Mouse (Mus musculus) brown adipose tissue, adult 24 weeks (tissue): ENCODE measurements around the gene Mff. TPM values are rescaled to one million over a fixed set of nuclear protein-coding genes. Genes with fewer than 3 reads are reported as not detected.
A peak's percentile ranks its signal among the peaks of the same experiment; 100 is the strongest.

Experiments
- H3K27ac ChIP-seq: fragments of 200-500 bp; replicated peaks from 2 replicates; pipeline ENCODE4 v1.5.1; 2012; ENCODE audit warnings: low read depth, mild to moderate bottlenecking, low read length
- H3K4me1 ChIP-seq: fragments of 200-500 bp; 2 replicates; pipeline ENCODE4 v1.6.1; 2012; ENCODE audit warnings: low read length, mixed read lengths; ENCODE audit not compliant: control insufficient read depth, insufficient read depth, insufficient read length
- H3K4me3 ChIP-seq: fragments of 200-500 bp; 2 replicates; pipeline ENCODE4 v1.5.1; 2012; ENCODE audit warnings: low read depth, mild to moderate bottlenecking, low read length, moderate library complexity; ENCODE audit not compliant: insufficient read depth
- polyA plus RNA-seq: library from polyadenylated mRNA; stranded (reverse); fragments of >200 nt; gene quantifications from 2 replicates; pipeline ENCODE4 v1.2.4, GENCODE M21; 2012; ENCODE audit not compliant: missing spikeins, insufficient read depth, insufficient read length

The Mff gene
- polyA plus RNA-seq, 1 experiment = 191 TPM

GRCm38 (mm10) chr1:82792238-82792637 is 67.5 kb downstream of the Mff start:
- Histone ChIP-seq H3K4me3 (no peak overlapping the region), H3K4me1 (no peaks in the 10 kb centered on the region), H3K27ac (no peak overlapping the region)

GRCm38 (mm10) chr1:82793110-82793509 is 68.4 kb downstream of the Mff start:
- Histone ChIP-seq H3K27ac (no peak overlapping the region), H3K4me1 (no peaks in the 10 kb centered on the region), H3K4me3 (no peak overlapping the region)

- Histone ChIP-seq H3K4me3 (no peak overlapping the region), H3K4me1 (no peaks in the 10 kb centered on the region), H3K27ac (no peak overlapping the region)
Measured at GRCm38 (mm10) chr1:82793986-82794385, 69.3 kb downstream of the Mff start.

- Histone ChIP-seq H3K4me3 (no peak overlapping the region), H3K27ac (no peak overlapping the region), H3K4me1 (no peaks in the 10 kb centered on the region)
Measured at GRCm38 (mm10) chr1:82795211-82795610, 70.5 kb downstream of the Mff start.

GRCm38 (mm10) chr1:82795702-82796443 is 71.2 kb downstream of the Mff start:
- no peaks in the 10 kb centered on the region for H3K4me1 ChIP-seq
- no peak overlapping the region for H3K4me3 ChIP-seq
- H3K27ac ChIP-seq = no peak overlapping the region

- H3K4me1 ChIP-seq = no peaks in the 10 kb centered on the region
Measured at GRCm38 (mm10) chr1:82797088-82797487, 72.4 kb downstream of the Mff start.

GRCm38 (mm10) chr1:82798304-82798703 is 73.6 kb downstream of the Mff start:
- Histone ChIP-seq H3K4me1 (no peaks in the 10 kb centered on the region), H3K27ac (no peak overlapping the region), H3K4me3 (no peak overlapping the region)

More at GRCm38 (mm10) chr1:82797088-82797487, 72.4 kb downstream of the Mff start:
- Histone ChIP-seq H3K4me3 (no peak overlapping the region), H3K27ac (no peak overlapping the region)

- H3K27ac ChIP-seq = peak overlapping the region; percentile 19; the same call in 1 of the 2 replicates
- H3K4me1 ChIP-seq = no peaks in the 10 kb centered on the region
- no peak overlapping the region for H3K4me3 ChIP-seq
Measured at GRCm38 (mm10) chr1:82798922-82799321, 74.2 kb downstream of the Mff start.

- H3K4me3 ChIP-seq = no peak overlapping the region
- no peak overlapping the region for H3K27ac ChIP-seq
- H3K4me1 ChIP-seq = no peaks in the 10 kb centered on the region
Measured at GRCm38 (mm10) chr1:82801105-82801783, 76.6 kb downstream of the Mff start.

Other genes starting within 250 kb of the Mff start
- gene Col4a4, start 138.0 kb upstream of the Mff start, polyA plus RNA-seq = 0.75 and 1.0 TPM in 2 replicates
- gene Col4a3, start 138.0 kb upstream of the Mff start, polyA plus RNA-seq = 0.71 and 0.75 TPM in 2 replicates
- gene Tm4sf20, start 43.6 kb downstream of the Mff start, polyA plus RNA-seq = not detected in 2 replicates
- not detected in 2 replicates for gene Gm47791, start 46.4 kb downstream of the Mff start, polyA plus RNA-seq
- gene Agfg1, start 114.6 kb downstream of the Mff start, polyA plus RNA-seq = 24.7 and 26.5 TPM in 2 replicates
- gene A030005L19Rik, start 188.4 kb downstream of the Mff start, polyA plus RNA-seq = not detected in 2 replicates
- not detected in 2 replicates for gene A030014E15Rik, start 200.0 kb downstream of the Mff start, polyA plus RNA-seq
- gene Gm6217, start 206.5 kb downstream of the Mff start, polyA plus RNA-seq = not detected in 2 replicates
- not detected in 2 replicates for gene A030003K21Rik, start 218.5 kb downstream of the Mff start, polyA plus RNA-seq
- gene Gm7544, start 231.1 kb downstream of the Mff start, polyA plus RNA-seq = not detected in 2 replicates
- not detected in 2 replicates for gene Gm47955, start 235.4 kb downstream of the Mff start, polyA plus RNA-seq